Mouse (Mus musculus) lung, adult 2 months (tissue): ENCODE measurements around the gene Gm47841.

ENCODE experiments used
- CTCF ChIP-seq: fragments of 200-500 bp; IDR thresholded peaks from 2 replicates; pipeline ENCODE4 v1.5.1; 2011; ENCODE audit warnings: mild to moderate bottlenecking, low read length, control low read depth; ENCODE audit not compliant: insufficient read depth
- POLR2A ChIP-seq: fragments of 200-500 bp; IDR thresholded peaks from 2 replicates; pipeline ENCODE4 v1.6.1; 2011; ENCODE audit warnings: low read depth, mild to moderate bottlenecking, control low read depth, low read length, borderline replicate concordance; ENCODE audit errors: extremely low read depth

GRCm38 (mm10) chr15:101005717-101006116, 41.5 kb downstream of the Gm47841 start:
- TF ChIP-seq POLR2A (no peak), CTCF (no peak)
